Mouse (Mus musculus): ENCODE measurements around the gene Tbc1d2b.

Gene Tbc1d2b

GRCm38 (mm10) chr9:90164670-90165453 is 105.7 kb downstream of the Tbc1d2b start:
- no peak for DNase-seq

GRCm38 (mm10) chr9:90163749-90164095 is 106.9 kb downstream of the Tbc1d2b start:
- peak; percentile 71 for DNase-seq

GRCm38 (mm10) chr9:90162926-90163748 is 107.5 kb downstream of the Tbc1d2b start, which contains the start of gene Adamts7:
TSS of gene Adamts7 (plus strand) at chr9:90163069.
- peak; percentile 77 for DNase-seq

- DNase-seq: peak; percentile 64
These were observed 108.2 kb downstream of the Tbc1d2b start for GRCm38 (mm10) chr9:90162243-90162925.

Measured in retina, postnatal 1 day (tissue).